Mouse (Mus musculus) cerebellum, postnatal 10 days (tissue): ENCODE measurements around the gene Gm20661.
A peak's percentile ranks its signal among the peaks of the same experiment; 100 is the strongest.

Experiments
- DNase-seq, 2 experiments: peaks; one replicate each; pipeline ENCODE4 v3.0.0; 2021; ENCODE audit warnings: mixed read lengths in 2 of 2

Gm20661 gene

DNA sequence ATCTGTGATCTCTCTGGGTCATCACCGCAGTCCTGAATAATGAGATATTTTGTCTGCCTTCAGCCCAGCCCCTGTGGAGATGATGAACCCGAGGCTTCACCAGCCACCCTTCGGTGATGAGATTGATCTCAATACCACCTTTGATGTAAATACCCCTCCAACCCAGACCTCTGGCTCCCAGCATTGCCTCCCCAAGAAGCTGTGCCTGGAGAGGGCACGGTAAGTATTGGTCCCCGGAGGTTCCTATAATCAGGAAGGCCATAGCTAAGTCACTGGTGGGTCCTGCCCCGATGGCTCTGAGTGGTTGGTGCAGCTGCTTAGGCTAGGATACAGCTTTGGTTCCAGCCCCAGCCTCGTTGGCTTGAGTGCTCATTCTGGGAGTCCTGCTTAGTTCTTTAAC, 14.3 kb upstream of the Gm20661 start:
- no peak for DNase-seq

DNA sequence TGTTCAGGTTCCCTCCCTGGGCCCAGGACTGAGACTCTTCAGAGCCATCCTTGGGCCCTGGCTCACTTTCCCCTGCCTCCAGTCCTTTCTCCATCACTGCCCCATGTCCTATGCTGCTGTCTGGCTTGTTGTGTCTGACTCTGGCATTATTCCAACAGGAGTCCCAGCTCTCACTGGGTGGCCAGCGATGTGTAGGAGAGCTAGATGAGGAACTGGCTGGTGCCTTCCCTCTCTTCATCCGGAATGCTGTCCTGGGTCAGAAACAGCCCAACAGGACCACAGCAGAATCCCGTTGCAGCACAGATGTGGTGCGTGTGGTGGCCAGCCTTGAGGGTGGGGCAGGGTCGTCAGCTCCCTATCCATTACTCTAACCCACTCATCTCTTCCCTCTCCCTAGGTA, 12.5 kb upstream of the Gm20661 start:
- DNase-seq, result no peak

DNA sequence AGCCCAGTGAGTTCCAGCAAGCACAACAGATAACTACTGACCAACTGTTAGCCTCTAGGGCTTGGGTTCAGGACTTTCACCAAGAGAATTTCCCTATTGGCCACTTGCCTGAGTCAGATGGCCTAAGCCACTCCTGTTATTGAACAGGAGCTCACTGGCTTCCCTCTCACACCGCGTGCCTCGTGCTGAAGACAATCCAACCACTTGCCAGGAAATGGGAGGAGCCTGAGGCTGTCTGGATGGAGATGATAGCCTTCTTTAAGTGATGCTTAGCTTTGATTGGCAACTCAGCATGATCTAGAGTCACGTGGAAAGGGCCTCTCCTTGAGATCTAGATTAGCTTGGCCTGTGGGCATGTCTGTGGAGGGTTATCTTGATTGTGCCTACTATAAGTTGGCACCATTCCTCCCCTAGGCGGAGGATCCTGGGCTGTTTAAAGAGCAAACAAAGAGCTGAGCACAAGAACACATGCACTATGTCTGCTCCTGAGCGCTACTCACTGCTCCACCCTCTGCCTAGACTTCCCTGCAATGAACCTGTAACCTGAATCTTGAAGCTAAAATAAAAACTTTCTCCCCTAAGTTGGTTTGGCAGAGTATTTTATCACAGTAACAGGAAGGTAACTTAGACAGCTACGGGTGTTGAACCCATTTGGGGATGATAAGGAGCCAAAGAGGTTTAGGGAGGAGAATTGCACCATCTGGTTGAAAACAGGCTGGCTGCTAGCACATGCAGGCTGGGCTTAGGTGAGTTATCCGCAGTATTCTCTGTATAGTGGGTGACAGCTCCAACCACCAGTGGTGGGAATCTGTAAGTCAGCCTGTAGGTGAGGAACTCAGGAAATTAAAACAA, 10.9 kb upstream of the Gm20661 start:
- DNase-seq, result no peak

DNA sequence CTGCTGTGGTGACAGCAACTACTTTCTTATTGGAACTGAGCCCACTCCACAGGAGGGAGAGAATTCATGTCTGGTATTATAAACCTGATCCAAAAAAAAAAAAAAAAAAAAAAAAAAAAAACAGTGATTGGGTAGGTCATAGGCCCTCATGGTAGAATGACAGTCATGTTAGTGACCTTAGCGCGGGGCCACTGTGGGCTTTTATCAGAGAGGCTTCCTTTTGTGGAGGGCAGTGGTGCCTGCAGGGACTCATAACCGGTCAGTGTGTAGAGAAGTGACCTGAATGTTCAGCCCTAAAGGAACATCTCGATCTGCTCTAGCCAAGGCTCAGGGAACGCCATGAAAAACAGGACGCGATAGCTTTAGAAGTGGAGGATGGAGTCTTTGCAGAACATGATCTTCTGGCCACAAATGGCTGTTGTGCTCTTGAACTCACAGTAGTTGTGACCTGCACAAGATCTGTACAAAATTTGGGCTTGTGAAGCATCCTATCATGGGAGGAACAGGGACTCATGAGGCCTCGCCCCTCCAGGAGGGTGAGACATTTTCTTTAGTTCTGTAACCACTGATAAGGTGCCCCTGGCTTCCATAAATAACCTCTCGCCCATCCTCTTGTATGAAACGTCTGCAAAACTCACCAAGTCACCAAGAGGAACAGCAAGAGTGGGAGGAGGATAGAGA, 8.2 kb upstream of the Gm20661 start:
- no peak for DNase-seq

DNA sequence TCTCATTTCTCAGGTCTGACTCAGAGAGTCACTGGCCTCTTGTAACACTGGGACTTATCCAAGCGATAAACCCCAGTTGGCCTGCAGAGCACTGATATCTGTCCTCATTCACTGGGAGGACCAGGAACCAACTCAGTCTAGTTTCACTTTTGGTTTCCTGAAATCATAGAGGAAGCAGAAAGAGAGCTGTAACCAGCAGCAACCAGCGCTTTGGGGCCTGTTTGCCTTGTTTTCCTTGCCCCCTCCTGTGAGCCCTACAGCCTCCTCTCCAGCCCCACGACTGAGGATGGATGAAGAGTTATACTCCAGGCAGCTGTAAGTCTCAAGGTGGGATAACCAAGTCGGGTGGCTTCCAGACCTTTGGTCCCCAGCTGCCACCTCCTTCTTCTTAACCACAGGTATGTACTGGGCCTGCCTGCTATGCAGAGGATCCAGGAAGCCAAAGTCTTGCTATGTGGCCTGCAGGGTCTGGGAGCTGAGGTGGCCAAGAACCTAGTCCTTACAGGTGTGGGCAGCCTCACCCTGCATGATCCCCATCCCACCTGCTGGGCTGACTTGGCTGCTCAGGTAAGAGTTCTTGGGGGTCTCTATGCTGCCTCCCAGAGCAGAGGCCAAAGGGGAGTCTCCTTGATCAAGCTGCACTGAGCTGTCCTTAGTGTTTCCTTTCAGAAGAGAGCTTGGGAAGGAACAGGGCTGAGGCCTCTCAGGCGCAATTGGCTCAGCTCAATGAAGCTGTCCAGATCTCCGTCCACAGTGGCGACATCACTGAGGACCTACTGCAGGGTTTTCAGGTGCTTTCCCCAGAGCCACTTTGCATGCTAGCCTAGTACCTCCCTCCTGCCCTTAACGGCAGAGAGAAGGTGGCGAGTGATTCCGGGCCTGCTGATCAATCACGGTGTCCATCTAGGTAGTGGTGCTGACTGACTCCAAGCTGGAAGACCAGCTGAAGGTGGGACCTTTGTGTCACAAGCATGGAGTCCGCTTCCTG, 7.2 kb upstream of the Gm20661 start, which contains the start of gene Uba7:
Gene Uba7 (plus strand): TSS at position 107 of the 988 bp plus-strand sequence.
- DNase-seq, result no peak

DNA sequence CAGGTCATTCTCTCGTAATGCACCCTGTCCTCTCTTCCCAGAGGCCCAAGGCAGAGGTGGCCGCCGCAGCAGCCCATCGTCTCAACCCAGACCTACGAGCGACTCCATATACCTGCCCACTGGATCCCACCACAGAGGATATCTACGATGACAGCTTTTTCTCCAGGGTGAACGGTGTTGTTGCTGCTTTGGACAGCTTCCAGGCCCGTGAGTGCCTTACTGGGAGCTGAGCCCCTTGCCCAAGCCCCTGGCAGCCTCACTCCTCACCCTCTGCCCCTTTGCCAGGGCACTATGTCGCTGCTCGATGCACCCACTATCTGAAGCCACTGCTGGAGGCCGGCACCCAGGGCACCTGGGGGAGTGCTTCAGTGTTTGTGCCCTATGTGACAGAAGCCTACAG, 4.0 kb upstream of the Gm20661 start:
- DNase-seq, result no peak

DNA sequence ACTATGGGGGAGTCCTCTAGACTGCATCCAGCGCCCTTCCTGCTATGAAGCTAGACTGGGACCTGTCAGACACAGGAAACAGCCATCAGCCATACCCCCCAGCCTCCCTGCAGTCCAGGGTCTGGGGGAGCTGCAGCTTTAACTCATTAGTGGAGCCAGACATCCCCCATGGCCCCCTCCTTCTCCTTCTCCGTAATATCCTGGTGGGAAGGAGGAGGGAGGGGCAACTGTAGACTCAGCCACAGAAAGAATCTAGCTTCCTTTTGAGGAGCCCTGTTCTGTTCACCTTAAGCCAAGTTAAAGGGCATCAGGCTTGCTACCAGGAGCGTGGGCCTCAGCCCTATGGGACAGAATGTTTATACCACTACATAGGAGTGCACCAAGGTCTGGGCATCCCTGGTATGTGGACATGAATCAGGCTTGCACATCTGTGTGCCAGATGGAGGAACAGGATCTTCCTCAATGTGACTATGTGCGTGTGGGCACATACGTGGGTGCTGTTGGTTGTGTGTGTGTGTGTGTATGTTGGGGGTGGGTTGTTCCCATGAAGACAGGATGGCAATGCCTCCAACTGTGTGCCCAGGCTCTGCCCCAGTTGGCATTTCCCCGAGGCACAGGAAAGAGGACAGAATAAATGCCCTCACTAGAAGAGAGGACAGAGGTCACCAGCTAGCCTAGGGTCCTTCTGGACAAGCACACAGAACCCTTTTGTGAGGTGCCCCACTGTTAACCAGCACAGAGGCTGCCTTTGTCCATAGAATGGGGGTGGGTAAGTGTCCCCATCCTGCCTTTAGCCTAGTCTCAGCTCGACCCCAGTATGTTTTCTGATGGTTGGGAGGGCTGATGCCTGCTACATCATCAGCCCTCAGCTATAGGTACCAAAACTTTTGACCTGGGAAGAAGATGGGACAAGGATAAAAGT, 913 bp upstream of the Gm20661 start:
- no peak for DNase-seq

DNA sequence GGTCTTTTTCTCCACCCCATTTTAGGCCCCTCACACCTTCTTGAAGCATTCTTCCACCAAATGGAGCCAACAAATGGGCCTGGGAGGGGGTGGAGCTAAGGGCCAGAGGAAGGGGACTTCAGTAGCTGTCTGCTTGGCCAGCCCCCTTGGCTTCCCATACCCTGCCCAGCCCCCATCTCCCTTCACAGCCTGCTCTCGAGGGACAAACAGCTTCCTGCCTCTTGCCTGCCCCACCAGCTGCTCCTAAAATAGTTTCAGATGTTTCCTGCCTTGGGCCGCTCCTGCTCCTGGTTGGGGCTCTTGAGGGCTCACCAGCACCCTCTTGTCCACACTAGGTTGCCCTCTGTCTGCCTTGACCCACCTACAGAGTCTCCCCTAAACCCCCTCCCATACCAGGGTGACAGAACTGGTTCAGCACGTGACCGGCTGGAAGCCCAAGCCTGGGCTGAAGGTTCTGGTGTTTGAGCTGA, 598 bp downstream of the Gm20661 start:
- DNase-seq, result peak; percentile 38 to 61

DNA sequence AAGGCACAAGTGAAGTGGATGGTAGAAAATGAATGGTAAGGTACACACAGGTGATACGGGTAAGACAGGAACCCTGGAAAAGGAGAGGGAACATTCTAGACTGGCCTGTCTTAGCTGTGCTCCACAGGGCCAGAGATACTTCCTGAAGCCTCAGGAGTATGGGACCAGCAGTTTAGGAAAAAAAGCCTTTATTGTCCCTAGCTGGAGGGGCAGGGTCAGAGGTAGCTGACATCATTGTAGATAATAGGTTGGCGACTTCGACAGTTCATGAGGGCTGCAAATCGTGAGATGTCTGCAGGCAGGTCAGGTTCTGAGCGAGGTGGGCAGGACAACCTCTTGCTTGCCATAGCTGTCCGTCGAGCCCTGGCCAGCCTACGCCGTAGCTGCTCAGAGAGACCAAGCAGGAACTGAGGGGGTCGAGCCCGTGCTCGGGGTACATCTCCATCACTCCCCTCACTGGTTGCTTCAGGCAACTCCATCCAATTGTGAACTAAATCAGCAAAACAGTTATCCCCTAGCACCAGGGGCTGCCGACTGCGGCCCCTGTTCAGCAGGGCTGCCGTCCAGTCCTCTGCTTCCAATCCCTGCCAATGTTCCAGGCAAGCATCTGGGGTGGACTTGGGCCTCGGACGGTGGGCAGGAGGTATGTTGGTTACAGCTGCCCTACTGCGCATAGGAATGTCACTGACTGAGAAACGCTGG, 1.3 kb downstream of the Gm20661 start:
- no peak for DNase-seq

DNA sequence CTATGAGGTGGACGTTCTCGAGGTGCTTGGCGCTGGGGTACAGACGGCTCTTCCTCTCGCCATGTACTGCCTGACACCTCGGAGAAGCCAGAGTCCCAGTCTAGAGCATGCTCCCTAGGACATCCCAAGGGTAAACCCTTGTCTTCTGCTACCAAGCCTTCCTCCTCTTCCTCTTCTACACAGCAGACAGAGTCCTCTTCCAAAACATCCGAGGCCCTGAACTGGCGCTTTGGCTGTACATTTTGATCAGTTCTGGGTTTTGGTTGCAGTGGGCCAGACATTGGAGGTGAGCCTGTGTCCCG, 1.8 kb downstream of the Gm20661 start:
- no peak for DNase-seq

DNA sequence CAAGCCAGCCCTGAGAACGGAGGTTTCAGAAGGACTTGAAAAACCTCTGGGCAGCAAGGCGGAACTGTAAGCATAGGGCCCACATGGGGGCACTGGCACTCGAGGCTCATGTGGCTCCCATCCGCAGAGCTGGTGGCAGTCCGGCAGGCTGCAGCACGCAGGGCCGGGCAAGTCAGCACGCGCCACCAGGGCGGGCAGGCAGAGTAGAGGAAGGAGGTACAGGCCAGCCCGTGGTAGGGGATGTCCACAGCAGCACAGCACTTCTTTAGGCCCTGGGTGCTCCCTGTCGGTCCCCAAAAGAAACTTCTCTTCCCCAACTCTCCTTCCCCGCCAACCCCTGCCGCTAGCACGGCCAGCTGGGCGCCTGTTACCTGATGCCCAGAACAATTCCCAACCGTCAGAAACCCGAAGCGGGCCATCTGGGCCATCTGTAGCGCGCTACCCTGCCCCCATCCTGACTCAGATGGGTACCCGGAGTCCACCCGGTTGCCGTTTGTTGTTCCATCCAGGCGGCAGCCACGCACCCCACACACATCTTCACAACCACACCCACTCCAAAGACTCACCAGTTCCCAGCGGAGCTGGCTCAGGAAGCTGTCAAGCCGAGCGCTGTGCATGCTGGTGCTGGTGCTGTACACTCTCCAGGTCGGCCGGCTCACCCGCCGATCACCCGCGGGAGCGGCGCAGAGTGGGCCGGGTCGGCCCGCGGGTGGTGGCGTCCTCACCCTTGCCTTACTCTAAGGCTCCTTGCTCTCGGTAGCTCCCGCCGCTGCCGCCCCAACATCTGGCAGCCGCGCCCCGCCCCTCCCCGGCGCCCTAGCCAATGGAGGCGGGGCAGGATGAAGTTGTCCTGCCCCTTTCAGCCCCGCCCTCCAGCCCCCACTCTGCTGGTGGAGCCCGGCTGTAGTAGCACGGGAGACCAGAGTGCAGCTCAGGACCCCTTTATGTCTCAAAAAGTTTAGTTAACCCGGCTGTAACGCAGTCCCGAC, 2.6 kb downstream of the Gm20661 start, which contains the start of gene Inka1:
Gene Inka1 (minus strand): TSS at position 749 of the 989 bp plus-strand sequence.
- DNase-seq, result peak; percentile 74 to 81

DNA sequence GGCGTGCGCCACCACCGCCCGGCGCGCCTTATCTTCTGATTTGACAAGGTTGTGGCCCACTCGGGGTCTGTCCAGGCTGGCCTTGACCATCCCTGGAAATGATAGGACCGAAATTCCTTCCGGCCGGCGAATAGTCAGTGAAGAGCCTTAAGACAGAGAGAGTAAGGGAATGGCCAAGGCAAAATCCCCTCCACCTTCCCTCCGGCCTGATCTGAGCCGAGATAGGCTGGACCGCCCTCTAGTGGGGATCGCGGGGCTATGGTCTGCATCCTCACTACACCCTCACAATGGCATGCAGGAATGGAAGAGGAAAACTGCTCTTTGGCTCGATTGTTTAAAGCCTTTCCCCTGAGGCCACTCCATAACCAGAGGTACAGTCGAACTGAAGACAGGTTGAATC, 3.5 kb downstream of the Gm20661 start:
- DNase-seq, result peak; percentile 90 to 91

DNA sequence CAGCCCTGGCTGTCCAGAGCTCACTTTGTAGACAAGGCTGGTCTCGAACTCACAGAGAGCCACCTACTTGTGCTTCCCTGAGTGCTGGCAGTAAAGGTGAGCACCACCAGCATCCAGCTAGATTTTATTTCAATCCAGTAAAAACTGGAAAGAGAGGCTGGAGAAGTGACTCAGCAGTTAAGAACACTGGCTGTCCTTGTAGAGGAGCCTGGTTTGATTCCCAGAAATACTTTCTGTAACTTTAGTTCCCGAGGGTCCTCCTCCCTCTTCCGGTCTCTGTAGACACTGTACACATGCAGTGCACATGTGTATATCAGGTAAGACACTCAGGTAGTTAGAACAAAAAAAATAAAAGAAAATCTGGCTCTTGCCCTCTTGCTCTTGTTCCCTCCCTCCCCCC, 5.1 kb downstream of the Gm20661 start:
- no peak for DNase-seq

DNA sequence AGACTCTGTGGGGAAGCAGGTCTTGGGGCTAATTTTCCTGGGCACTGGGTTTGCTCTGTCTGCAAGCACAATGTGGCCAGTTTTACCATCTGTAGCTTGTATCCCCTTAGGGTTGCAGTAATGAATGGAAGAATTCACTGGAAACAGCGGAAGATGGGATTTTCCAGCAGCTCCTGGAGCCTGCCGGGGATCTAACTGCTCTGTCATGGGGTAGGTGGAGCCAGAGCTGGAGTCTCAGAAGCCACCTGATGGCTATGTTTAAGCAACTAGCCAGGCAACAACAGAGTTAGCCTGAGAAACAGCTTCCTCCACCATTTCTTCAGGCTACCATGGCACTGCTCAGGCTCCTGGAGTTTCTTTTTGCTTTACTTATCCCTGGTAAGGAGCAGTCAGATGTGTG, 9.3 kb downstream of the Gm20661 start, which contains the start of gene Cdhr4:
Gene Cdhr4 (plus strand): TSS at position 301 of the 400 bp plus-strand sequence.
- no peak for DNase-seq

DNA sequence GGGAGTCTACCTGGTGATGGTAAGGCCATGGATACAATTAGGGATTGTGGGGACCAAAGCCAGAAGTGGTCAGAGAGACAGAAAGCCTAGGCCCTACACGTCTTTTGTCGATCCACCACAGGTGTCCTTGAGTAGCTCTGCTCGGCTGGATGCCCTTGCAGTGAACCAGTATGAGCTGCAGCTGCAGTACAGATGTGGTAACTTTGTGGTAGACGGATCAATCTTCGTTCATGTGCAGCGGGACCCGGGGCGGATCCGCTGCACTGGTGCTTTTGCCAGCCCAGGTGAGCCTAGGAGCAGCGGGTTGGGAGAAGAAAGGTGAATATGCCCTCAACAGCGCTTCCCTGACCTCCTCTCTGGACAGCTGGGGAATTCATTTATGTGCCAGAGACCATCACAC, 10.2 kb downstream of the Gm20661 start:
- DNase-seq, result no peak

DNA sequence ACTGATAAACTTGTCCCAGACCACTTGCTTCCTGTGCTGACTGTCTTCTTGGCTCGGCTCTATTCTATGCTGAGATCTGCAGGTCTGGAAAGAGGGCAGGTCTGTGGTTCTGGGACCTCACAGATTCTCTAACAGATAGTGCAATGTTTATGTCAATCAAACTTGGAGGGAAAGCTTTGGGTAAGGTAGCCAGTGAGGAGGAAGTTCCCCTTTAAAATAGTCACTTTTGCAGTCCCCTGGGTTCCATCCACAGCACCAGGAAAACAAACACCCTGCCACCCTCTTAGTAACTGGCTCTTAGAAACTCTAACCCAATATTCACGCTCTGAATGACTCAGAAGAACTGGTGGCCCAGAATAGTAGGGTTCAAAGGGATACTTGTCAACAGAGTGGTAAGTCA, 11.6 kb downstream of the Gm20661 start:
- no peak for DNase-seq

DNA sequence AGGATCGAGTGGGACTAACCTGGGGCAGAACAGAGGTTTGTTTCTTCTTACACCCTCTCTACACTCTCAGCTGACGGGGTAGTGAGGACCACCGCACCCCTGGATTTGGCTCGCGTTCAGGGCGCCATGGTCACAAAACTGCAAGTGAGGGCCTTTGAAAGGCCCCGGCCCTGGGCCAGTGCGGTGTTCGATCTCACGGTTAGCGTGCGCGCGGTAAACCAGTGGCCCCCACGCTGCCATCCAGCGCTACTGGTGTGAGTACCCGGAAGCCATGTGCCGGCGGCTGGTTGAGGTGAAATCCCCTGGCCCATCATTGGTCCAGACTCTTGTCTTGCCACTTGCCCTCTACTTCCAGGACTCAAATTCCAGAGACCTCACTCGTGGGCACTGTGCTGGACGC, 12.7 kb downstream of the Gm20661 start:
- no peak for DNase-seq

DNA sequence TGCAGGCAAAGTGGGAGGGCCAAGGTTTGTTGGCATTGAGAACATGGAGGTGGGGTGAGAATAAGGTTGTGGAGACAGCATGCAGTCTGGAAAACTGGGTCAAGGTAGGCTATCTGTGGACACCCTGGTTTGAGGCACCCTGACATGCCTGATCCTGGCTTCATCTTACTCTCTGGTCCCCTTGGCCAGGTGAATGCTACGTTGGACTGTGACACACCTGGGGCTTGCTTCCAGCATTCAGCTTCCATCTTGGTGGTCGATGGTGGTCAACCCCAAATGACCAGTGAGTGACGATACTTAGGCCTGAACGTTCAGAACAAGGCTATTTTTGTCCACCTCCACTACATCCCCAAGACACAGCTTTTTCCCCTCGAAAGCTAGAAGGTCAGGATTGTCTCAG, 13.2 kb downstream of the Gm20661 start, which contains the start of gene Gm20662:
Gene Gm20662 (plus strand): TSS at position 301 of the 400 bp plus-strand sequence.
- DNase-seq, result no peak

DNA sequence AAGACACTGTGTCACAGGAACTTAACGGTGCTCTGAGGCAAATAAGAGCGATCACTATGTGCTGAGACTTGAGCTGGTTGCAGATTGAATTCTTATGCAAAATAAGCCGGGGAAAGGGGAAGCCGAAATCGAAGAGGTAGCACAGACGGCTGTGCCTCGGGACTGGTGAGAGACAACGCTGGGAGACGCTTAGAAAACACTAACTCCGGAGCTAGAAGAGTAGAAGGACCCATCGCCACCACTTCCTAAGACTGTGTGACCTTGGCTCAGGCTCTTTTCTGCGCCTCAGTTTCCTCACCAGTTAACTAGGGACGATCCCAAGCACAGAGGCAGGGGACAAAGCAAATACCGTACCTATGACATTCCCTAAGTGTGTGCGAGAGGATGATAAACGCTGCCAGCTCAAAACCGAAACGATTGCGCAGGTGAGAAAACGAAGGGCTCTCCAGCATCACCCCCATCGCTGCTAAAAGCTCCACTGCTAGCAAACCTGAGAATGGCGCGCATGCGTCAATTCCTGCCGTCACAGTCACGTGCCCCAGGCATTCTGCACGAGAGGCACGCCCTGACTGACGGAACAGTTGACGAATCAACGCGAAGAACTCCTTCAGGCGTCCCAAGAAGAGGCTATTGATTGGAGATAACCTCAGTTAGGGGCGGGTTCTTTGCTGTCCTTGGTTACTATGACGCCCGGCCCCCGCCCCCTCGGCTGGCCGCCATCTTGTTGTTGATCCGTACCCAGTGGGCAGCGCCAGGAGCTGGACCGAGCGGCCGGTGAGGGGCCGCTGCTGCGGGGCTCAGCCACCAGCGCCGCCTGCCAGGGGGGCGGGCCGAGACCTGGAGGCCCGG, 19.3 kb downstream of the Gm20661 start, which contains the start of gene Ip6k1:
Gene Ip6k1 (plus strand): TSS at position 580 of the 849 bp plus-strand sequence.
- peak; percentile 100 for DNase-seq
